Mouse (Mus musculus): ENCODE measurements around the gene Dnajb2.

- no peak for TF ChIP-seq USF1 (IDR thresholded peaks at IDR 0.05; ENCODE audit: low read depth)
- no peak for TF ChIP-seq MYOD1 (IDR thresholded peaks at IDR 0.05; ENCODE audit: control insufficient read depth in 1 of 3, insufficient read length in 2 of 3, low read depth in 2 of 3)
- no peak for TF ChIP-seq POLR2A (IDR thresholded peaks at IDR 0.05; ENCODE audit: insufficient read length, low read depth)
Observed at GRCm38 (mm10) chr1:75208967-75209678, 27.1 kb upstream of the Dnajb2 start.
